Mouse (Mus musculus) lung, adult 2 months (tissue): ENCODE measurements around the gene Vav3.

Experiments
- CTCF ChIP-seq: fragments of 200-500 bp; IDR thresholded peaks from 2 replicates; pipeline ENCODE4 v1.5.1; 2011; ENCODE audit warnings: mild to moderate bottlenecking, low read length, control low read depth; ENCODE audit not compliant: insufficient read depth
- POLR2A ChIP-seq: fragments of 200-500 bp; IDR thresholded peaks from 2 replicates; pipeline ENCODE4 v1.6.1; 2011; ENCODE audit warnings: low read depth, mild to moderate bottlenecking, control low read depth, low read length, borderline replicate concordance; ENCODE audit errors: extremely low read depth

DNA sequence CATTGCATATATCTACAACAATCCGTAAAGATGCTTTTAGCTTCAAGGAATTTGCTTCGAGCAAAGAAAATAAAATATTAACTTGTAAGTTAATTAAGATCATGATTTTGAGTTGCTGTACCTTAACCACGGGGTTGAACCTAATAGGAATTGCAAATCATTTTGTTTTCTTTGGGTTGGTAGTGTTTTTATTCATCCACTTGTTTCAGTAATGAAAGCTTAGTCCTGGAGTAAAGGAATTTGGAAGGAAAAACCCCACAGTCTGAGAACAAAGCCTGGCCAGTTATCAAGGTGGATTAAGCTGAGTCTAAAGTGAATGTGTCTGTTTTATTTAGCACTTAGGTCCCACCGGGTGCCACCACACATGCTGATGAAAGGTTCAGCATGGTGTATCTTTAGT, 199.6 kb downstream of the Vav3 start:
- no peak for TF ChIP-seq POLR2A
- no peak for TF ChIP-seq CTCF
